Mouse (Mus musculus): Measurements from ENCODE around the gene Rd3. TPM values are rescaled to one million over a fixed set of nuclear protein-coding genes. Genes with fewer than 3 reads are reported as not detected.

Rd3 gene
- polyA plus RNA-seq (2017; shearing (Covaris generic)): under 1 TPM; 0.51 to 0.95 (median 0.88) TPM

DNA sequence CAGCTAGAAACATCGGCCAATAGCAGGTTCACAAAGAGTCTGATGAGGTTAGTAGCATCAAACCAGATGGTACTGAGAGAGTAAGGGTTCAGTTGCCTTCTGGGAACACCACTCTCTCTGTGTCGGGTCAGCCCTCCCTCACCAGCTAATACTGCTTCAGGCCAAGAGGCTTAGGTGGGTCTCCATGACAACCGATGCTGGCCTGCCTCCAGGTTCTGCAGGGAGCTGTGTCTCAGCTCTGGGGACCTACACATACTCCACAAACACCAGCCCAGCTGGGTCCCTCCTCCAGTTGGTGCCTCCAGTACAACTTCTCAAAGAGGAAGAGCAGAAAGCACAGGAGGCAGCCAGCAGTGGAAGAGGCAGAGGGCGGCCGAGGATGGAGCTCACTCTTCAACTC lies at the start of gene Rd3:
TSS of gene Rd3 (plus strand) at position 184 of the 400 bp plus-strand sequence.
- ATAC-seq: no peak

- ATAC-seq: no peak
Observed at GRCm38 (mm10) chr1:191928345-191928744, 48.8 kb upstream of the Rd3 start.

DNA sequence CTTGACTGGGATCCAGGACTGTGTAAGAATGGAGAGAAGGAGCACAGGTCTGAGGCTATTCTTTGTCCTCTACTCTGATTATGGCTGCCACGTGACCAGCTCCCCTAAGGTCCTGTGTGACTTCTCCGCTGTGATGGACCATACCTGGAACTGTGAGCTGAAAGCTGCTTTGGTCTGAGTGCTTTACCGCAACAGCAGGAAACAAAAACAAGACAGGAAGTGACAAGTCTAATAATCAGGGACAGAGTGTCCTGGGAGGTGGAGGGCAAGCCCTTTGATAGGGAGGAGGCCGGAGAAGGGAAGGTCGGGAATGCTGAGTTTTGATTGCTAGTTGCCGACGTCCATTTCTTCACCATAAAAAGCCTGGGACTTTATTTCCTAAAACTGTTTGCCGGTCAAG lies 48.1 kb upstream of the Rd3 start:
- ATAC-seq: no peak

- ATAC-seq: no peak
Observed at GRCm38 (mm10) chr1:191929897-191930524, 47.2 kb upstream of the Rd3 start.

- no peak for ATAC-seq
Observed at GRCm38 (mm10) chr1:191930525-191931105, 46.6 kb upstream of the Rd3 start.

DNA sequence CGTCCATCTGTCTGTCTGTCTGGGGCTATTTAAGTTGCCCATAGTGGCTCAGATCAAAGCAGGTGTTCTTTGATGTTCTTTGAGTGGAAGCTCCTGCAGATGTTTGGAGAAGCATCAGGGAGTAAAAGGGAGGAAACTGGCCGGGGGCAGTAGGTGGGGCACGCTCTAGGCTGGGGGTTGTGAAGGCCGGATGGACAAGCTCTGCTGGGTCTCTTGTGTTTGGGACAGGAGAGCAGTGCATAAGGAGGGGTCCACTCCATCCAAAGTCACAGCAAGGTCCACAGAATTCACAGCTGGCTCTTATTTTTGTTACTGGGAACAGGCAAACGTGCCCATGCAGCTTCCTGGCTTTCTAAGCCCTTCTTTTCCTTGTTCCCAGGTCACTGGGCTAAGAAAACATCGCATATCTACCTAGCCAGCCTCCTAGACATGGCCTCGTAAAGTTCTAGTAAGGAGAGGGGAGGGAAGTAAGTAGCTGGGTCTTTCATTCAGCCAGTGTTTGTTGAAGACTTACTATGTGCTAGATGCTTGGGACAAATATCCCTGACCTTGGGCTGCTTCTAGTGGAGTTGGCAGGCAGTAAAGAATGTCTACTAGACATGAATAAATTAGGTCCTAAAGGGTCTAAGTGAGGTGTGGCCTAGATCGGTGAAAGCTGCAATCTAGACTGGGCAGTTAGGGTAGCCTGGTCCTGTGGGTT lies 44.7 kb upstream of the Rd3 start:
- ATAC-seq: no peak

DNA sequence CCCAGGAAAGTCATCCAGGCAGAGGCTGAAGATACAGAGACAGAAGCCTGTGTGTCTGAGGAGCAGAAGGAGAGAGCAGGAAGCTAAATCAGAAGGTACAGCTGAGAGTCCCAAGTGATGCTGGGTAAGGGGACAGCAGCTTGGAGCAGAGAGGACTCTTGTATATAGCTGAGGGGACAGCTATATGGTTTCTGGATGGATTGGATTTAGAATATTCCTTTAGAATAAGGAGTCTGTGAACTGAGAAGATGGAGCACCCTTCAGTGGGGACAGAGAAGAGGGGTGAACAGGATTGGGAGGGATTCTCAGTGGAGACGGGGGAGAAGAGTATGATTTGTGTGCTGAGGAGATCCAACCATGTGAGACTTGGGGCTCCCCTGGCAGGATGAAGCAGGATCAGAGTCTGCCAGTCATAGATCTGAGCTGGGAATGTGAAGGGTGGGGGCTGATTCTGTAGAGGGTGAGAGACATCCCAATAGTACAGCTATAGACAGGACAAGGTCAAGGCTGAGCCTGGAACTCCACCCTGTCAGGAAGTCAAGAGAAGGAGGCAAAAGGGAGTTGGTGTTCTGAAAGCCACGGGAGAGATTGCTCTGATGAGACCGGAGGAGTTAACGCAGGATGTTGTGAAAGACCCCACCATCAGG lies 44.1 kb upstream of the Rd3 start:
- no peak for ATAC-seq

- no peak for ATAC-seq
Observed at GRCm38 (mm10) chr1:191943638-191944037, 33.5 kb upstream of the Rd3 start.

GRCm38 (mm10) chr1:191945341-191945740 lies 31.8 kb upstream of the Rd3 start:
- no peak for ATAC-seq

DNA sequence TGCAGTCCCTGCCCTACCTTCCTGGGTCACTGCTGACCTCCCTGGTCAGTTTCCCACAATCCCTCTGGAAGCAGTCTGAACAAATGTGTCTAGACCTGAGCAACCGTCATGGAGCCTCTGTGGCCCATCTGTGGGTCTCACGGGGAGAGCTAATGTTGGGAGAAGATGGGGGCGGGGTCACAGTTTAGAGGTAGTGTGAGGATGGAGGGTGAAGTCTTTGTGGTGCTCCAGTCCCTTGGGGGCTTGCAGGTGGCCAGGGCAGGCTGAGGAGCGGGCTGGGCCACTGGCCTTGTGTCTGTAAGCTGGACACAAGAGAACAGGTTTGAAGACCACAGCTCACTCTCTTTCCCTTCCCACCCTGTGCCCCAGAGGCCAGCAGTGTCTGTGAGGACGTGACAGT lies 31.4 kb upstream of the Rd3 start:
- ATAC-seq: no peak

- no peak for ATAC-seq
Observed at GRCm38 (mm10) chr1:191946261-191946660, 30.9 kb upstream of the Rd3 start.

GRCm38 (mm10) chr1:191946835-191947234 lies 30.3 kb upstream of the Rd3 start:
- no peak for ATAC-seq

DNA sequence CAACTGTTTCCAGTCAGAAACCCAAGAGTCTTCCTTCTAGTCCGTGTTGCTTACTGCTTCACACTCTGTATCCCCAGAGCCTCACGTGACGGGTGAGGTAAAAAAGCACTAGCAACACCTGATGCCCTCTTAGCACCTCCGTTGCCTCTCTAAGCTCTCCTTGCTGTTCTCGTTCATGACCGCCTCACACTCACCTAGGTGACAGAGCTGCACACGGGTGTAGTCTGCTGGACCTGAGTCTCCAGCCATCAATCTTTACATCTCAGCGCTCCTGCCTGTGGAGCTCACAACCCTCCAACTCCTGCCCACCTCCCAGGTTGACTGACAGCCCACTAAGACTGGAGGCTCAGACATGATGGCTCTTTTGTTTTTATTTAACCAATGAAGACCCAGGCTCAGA lies 29.4 kb upstream of the Rd3 start:
- ATAC-seq: no peak

GRCm38 (mm10) chr1:191948600-191948999 lies 28.6 kb upstream of the Rd3 start:
- ATAC-seq: no peak

DNA sequence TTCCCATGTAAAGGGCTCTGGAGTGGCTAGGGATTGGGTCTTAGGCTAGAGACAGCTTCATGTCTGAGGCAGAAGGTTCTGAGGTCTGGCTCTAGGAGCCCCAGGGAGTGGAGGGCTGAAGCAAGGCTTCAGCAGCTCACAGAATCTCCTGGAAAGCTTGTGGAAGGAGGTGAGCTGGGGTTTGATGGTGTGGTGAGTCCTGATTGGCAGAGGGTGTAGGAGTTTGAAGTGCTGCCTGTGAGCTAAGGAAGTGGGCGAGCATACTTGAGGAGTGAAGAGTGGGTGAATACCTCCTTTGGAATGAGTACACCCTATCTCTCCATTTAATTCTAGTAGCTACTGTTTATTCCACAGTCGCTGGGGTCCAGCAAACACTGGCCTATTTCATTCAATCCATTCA lies 26.6 kb upstream of the Rd3 start:
- ATAC-seq: no peak

- no peak for ATAC-seq
Observed at GRCm38 (mm10) chr1:191952733-191953335, 24.3 kb upstream of the Rd3 start.

DNA sequence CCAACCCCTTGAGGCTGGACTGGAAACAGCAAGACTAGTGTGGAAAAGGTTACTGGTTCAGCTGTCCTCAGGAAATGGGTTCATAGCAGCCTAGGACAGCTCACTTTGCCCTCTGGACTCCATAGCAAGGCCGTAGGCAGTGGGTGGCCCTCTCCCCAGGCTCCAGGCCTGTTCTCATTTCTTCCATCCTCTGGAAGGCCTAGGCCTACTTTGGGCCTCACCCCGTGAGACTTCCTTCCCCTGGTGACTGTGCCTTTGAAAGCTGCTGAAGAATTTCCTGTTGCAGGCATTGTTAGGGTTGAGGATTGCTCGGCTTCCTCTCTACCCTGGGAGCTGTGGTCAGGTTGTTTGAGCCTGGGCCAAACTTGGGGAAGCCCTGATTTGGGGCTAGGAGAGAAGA lies 22.1 kb upstream of the Rd3 start:
- ATAC-seq: peak; percentile 68

DNA sequence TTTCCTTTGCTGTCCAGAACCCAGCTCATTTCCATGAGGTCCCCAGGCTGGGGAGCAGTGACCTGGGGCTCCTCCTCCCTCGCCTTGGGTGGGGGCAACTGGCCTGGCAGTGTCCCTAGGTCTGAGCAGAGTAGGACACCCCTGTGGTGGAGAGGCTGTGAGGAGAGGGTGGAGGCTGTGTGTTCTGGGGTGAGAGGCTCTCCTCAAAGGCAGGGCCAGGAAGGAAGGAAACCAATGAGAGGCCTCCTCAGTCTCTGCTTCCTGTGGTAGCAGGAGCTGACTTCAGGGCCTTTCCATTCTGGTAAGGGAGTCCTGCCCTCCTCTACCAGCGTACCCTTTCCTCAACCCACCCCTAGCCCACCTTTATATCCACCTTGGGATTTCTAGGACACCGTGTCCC lies 20.9 kb upstream of the Rd3 start:
- ATAC-seq: peak; percentile 88

DNA sequence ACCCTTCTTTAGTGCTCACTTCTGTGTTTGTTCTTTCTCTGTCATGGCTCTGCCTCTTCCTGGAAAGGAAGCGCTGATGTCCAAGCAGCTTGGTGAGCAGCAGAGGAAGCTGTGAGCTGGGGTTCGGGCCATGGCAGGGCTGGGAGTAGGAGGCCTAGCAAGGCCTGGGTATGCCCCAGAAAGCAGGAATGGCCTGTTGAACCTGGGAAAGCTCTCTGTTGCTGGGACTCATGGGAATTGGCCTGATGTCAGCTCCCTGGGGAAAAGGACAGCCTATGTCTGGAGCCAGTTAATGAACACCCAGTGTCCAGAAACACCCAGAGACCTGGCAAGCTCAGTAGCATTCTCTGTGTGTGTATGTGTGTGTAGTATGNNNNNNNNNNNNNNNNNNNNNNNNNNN lies 20.3 kb upstream of the Rd3 start:
- ATAC-seq: no peak

- ATAC-seq: no peak
Observed at GRCm38 (mm10) chr1:191957321-191957720, 19.8 kb upstream of the Rd3 start.

GRCm38 (mm10) chr1:191960946-191961345 lies 16.2 kb upstream of the Rd3 start:
- ATAC-seq: no peak

DNA sequence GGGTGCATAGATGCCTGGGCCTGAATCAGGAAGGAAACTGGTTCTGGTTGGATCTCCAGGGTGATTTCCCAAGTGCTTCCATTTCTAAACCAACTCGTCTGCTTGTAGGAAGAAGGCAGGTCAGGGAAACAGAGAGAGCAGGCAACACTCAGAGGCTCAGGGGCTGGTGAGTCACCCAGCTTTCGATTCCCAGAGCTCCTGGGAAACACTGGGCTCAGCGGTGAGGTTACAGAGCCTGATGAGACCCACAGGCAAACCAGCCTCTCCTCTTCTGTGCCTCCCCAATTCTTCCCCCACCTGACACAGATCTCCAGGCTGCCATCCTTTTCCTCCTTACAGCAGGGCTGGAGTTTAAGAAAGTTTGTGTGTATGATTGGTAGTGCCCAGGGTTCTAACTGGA lies 13.8 kb upstream of the Rd3 start:
- ATAC-seq: no peak

All from inflammation-experienced regulatory T-cells, adult 6 months (primary cell).